Mouse (Mus musculus): ENCODE results near the gene Six1.
"Not testable (repeated sequence)": the region's sequence is repeated elsewhere in the genome, so short reads cannot be mapped to it uniquely, and the experiment has no call there.

Gene Six1

GRCm38 (mm10) chr12:73053668-73054241 is at the start of gene Six1:
TSS of gene Six1 (minus strand) at chr12:73053887.
- DNase-seq, result peak; percentile 76

DNA sequence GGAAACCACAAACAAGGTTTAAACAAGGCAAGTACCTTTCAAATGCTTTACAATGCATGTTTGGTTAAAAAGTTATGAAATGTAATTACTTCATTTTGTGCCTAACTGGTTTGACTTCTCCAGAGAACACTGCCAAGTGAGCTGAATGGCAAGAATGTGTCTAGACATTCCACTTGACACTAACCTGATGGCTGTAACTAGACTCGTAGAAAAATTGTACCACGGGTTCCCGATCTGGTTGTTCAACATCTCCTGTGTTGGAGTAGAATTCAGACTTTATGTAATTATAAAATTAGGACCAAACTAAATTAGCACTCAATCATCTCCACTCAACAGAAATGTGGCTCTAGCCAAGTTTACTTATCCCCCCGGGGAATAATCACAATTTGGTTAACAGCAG is 44.9 kb upstream of the Six1 start:
- DNase-seq, result no peak

GRCm38 (mm10) chr12:73096177-73096576 is 42.5 kb upstream of the Six1 start:
- DNase-seq, result not testable (repeated sequence)

DNA sequence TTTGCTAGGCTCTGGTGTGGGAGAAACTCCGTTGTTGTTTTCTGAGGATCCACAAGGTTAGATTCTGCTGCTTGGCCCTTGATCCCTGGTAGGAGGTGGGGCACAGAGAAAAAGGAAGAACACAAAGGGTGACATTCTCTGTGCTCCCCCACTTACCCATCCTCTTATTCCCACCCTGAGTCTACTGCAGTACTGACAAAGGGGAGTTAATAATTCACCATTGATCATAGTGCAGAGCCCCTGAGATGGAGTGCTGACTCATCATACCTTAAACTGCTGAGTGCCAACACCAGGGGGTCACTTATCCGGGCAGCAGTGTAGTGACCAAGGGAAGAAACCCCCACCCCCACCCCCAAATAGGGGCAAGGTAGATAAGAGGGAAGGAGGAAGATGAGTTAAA is 40.9 kb upstream of the Six1 start:
- no peak for DNase-seq

- DNase-seq, result no peak
These were observed 40.5 kb upstream of the Six1 start for GRCm38 (mm10) chr12:73094189-73094588.

DNA sequence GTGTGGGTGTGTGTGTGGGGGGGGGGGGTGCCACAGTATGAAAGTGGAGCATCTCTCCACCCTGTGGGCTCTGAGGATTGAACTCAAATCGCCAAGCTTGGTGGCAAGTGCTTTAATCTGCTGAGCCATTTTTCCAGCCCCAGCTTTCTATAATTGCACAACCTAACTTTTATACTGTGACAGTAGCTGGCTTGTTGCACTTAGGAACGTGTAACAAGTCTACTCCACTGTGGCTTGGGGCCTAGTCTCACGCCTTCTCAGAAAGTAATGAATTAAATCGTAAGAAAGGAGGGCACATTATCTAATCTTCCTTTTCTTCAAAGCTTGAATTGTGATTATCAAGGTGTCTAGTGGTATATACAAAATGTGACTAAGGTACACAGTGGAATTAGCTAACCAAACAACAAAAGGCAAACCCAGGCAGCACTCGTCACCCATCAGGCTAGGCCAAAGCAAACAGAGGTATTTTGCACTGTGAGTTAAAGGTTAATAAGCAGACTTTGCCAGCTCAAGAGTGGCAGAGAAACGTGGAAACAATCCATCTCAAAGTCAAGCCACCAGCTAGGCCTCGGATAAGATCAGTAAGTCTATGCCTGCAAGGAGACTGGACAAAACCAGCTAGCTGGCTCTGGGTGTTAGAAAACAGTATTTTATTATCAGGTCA is 37.1 kb upstream of the Six1 start:
- DNase-seq, result peak; percentile 61

DNA sequence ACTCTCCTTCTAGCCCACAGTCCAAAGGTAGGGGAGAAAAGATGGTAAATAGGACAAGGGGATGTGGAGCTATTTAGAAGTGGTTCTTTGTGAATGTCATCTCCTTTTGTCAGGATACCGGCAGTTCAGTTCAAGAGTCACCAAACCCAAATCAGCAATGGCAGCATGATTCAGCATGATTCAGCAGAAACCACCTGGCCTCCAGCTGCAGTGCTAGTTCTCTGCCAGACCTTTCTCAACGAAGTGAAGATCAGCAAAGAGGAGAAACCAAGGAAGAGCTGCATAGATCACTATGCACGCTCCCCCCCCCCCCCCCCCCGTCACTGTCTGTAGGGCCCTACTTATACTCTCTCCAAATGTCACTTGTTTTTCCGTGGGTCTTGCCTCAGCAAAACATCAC is 35.2 kb upstream of the Six1 start:
- DNase-seq, result no peak

- no peak for DNase-seq
These were observed 34.8 kb upstream of the Six1 start for GRCm38 (mm10) chr12:73088500-73088899.

DNA sequence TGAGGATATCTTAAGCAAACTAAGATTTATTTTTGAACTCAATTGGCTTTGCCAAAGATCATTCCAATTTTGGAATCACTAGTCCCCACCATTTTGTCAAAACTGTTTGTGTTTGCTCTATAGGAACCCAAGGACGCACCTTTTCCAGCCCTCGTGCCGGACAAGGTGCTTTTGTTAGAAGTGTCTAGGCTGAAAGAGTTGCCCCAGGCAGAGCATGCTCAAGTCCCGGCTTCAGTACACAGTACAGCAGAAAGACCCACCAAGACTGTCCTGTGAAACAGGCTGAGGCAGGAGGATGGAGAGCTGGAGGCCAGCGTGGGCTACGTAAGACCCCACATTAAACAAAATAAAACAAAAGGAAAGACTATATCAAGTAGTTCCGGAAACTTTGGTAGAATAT is 33.4 kb upstream of the Six1 start:
- DNase-seq, result no peak

- no peak for DNase-seq
These were observed 32.3 kb upstream of the Six1 start for GRCm38 (mm10) chr12:73085739-73086630.

DNA sequence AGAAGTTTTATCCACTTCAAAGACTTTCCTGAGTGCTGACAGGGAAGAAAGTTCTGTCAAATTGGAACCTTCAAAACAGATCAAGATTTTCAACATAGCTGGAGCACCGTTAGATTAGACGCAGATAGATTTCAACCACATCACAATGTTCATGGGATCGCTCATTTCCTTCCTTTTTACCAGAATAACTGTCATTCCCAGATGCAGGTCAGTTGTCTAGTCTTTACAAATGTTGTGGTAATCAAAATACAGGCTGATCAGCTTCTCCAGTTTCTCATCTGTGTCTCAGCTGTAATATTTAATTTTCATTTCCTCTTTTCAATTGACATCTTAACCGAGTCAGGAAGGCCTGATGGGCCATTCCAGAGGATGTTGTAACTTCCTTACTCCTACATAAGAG is 30.1 kb upstream of the Six1 start:
- no peak for DNase-seq

DNA sequence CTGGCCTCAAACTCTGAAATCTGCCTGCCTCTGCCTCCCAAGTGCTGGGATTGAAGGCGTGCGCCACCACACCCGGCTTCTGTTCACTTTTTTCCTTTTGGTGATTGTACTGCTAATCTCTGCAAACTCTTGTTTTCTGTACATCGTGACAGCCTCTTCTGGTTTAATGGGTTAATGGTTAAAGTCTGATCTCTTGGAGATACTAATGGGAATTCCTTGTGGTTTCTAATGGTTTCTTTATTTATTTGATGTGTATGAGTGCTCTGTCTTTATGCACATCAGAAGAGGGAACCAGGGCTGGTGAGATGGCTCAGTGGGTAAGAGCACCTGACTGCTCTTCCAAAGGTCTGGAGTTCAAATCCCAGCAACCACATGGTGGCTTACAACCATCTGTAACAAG is 28.1 kb upstream of the Six1 start:
- DNase-seq, result not testable (repeated sequence)

GRCm38 (mm10) chr12:73060805-73061410 is 7.2 kb upstream of the Six1 start:
- no peak for DNase-seq

GRCm38 (mm10) chr12:73057492-73057891 is 3.8 kb upstream of the Six1 start:
- no peak for DNase-seq

GRCm38 (mm10) chr12:73055451-73055850 is 1.8 kb upstream of the Six1 start:
- no peak for DNase-seq

DNA sequence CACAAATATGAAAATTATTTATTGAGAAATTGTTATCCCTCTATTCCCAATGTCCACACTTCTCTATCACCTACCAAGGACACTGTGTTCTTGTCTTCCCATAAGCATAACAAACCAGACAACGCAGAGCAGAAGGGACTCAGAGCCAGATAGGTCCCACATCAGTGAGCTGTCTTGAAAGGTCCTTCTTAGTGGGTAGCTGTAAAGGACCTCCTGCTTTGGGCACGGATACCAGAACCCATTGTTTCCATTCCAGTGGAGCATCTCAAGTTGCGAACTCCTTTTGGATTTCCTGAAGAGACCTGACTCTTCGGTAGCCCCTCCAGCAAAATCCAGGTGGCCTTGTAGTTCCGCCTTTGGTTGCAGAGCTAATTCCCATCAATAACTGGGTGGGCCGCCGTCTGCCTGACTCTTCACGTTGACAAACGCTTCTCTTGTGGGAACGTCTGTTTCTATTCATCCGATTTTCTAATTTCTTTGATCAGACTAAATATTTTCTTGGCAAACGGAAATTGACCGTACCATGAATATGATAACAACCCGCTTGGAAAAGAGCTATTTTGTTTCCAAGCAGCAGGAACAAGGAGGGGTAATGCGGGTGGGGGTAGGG is 994 bp upstream of the Six1 start:
- no peak for DNase-seq

GRCm38 (mm10) chr12:73052651-73053591 is 766 bp downstream of the Six1 start:
- DNase-seq, result no peak

DNA sequence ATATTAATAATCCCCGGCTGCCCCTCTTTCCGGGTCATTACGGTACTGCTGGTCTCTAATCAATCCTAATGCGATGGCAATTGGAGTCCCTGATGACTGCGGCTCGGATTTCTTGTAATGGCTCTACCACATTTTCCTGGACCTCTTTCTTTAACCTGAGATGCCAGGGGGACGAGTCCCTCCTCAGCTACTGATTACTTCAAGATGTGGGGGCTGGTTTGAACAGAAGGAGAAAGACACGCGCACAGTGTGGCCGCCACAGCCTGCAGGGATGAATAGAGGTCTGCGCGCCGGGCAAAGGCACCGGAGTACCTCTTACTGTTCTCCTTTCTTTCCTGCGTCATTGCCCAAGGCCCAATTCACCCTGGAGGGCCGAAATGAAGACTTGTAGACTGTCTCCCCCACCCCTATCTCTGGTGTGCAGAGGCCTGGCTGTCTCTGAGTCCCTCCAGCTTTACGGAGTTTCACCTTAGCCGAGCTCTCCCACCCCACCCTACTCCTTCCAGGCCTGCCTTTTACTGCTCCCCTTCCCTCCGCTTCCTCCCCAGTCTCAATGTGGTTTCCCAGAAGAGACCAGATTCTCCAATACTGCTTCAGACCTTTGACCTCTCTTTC is 1.5 kb downstream of the Six1 start:
- DNase-seq, result no peak

DNA sequence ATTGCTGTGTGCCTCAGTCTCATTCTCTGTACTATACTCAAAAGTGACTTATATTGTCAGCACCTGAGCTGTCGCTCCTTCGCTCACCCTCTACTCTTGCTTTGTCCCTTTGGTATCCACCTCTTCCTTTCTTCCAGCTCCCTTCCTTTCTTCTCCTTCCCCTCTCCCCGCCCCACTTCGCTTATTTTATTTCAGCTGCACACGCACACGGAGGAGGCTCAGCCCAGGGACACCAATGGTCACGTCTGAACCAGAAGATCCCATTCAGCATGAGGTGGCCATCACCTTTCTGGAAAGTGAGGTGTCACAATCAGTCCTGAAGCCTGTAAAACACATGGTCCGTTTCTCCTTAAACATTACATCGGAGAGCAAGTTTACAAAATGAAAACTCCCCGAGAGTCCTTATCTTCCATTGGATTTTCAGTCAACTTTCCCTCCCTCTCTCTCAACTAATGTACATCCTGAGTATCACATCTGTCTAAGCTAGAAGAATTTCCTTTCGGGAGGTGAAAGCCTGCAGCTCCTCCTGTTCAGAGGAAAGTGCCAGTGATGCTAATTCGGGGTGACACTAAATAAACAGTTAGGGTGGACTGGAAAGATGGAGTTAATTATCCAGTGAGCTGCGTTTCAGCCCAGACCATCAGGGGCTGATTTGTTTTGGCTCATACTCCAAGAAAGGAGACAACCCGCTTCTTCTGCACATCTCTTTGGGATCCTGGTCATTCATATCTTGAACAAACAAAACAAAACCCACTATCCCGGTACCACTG is 2.7 kb downstream of the Six1 start:
- DNase-seq, result no peak

- DNase-seq, result no peak
These were observed 3.4 kb downstream of the Six1 start for GRCm38 (mm10) chr12:73050305-73050704.

All from kidney, adult 11 months (tissue).